Mouse (Mus musculus) urinary bladder, postnatal 14 days (tissue): Measurements from ENCODE around the gene Slc26a8.

ENCODE experiments used
- DNase-seq: peaks from one replicate; pipeline ENCODE4 v3.0.0; 2021; ENCODE audit warnings: low spot score

Slc26a8 gene

DNA sequence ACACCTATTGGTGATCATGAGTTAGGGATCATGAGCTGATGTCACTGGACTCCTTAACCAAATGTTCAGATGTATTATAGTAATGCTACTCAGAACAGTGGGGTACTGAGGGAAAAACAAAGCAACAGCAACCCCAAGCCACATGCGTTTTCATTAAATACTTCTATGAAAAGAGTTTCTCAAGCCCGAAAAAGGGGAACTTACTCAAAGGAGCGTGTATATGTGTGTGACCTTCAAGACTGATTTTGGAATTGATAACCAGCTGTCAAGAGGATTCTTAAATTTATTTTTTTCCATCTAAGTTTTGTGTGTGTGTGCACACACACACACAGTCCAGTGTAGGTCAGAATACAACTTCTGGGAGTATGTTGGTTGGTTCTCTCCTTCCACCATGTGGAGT is 49.9 kb downstream of the Slc26a8 start:
- DNase-seq: no peak

DNA sequence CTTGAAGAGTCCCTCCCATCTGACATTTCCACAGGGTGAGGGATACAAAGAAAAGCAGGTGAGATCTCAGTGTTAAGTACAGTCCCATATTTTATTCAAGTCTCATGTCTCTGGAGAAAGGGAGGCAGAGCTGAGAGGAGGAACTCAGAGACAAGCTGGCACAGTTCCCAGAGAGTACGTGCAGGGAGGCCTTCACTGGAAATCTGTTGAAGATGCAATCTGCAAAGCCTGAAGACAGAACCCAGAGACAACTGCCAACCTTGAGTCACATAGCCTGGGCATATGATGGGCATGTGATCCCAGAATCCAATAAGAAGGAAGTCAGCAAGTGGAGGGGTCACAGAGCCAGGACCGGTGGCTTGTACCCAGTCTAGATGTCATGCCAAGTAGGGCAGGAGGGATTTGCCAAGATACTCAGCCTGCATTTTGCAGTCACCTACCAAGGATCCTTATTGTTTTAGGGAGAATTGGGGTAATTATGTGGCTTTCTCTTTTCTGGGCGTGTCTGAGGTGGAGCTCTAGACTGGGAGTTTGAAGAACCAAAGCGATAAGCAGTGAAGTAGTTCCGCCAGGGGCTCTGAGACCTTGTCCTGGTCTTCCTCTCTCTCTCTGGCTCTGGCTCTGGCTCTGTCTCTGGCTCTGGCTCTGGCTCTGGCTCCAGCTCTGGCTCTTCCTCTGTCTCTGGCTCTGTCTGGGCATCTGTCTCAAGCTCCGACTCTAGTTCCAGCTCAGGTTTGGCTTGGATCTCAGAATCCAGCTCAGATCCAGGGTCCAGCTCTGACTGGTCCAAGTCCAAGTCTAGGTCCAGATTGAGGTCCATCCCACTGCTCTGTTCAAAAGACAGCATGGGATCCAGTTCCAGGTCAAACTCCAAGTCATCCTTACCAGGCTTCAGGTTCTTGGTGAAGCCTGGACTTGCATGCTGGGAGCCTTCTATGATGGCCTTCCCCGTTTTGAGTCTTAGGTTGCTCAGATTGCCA is 52.0 kb downstream of the Slc26a8 start:
- DNase-seq: peak; percentile 30

DNA sequence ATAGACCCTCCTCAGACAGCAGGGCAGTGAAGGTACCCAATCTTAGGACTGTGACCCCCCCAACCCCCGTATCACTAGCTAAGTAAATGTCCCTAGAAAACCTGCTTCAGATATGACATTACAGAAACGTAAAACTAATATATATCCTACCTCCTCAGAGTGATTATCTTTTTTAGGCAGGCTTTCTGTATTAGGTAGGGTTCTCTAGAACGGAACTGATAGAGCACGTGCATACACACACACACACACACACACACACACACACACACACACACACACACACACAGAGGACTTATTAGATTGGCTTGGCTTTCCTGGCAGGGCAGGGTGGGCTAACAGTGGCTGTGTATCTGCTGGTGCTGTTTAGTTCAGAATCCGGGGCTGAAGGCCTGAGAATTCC is 54.2 kb downstream of the Slc26a8 start:
- DNase-seq: no peak

DNA sequence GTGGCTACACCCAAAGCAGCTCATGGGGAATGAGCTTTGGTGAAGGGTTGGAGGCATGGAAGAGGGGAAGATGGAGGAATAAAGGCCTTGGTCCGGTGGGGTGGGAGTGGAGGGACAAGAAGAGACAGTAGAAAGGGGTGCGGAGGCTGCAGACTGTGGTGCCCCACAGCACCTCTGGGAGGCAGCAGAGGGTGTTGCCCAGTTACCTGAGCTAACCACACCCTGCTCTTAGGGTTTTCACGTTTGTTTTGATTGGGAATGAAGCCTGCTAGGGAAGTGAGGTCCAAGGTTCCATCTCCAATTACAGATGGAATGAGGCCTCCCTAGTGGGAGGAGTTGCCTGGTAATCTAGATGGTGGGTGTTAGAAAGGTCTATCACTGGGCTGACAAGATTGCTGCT is 60.9 kb downstream of the Slc26a8 start:
- DNase-seq: no peak

DNA sequence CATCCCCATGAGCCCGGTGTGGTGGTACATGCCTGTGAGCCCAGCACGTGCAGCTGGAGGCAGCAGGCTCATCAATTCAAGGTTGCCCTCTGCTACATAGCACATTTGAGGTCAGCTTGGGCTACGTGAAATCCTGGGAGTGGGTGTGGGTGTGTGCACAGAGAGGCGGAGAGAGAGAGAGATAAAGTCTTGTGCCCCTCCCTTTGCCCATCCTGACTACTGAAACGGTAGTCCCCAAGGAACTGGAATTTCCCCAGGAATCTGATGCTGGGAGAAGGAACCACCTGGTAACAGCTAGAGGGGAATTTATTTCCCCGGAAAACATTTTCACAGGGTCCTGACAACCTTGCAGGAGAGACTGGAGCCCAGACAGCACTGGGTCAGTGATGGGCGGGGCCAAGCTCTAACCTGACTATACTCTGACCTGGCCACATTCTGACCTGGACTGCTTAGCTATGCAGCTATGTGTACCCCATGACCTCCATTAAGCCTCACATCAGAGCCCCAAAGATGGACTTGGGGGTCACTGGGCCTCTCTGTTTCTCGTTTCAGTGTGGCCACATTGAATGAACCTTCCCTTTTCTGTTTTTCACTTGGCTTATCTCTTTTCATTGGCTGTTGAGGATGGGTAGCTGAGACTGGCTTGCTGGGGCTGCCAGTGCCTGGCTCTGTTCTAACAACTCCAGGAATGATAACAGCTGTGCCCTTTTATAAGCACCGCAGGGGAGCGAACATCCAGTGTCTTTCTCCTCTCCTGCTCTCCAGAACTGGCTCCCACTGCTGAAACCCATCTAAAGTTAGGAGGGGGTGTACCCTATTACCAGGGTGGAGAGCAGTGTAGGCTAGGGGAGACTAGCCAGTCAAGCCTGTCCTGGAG is 61.5 kb downstream of the Slc26a8 start:
- DNase-seq: no peak

DNA sequence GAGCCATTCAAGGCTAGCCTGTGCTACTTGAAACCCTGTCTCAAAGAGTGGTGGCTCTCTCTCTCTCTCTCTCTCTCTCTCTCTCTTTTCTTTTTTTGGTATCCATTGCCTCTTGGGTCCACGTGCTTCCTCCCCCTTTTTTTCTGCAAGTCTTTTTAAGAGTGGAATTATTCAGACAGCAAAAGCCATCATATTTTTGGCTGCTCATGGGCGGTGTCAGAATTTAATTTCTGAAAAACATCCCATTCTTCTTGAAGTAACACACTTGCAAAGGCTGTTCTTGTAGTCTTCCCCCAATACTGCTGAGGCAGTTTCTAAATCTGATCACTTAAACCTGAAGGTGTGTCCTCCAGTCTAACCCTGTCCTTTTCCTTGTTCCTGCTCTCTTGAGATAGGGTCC is 63.1 kb downstream of the Slc26a8 start:
- DNase-seq: no peak

DNA sequence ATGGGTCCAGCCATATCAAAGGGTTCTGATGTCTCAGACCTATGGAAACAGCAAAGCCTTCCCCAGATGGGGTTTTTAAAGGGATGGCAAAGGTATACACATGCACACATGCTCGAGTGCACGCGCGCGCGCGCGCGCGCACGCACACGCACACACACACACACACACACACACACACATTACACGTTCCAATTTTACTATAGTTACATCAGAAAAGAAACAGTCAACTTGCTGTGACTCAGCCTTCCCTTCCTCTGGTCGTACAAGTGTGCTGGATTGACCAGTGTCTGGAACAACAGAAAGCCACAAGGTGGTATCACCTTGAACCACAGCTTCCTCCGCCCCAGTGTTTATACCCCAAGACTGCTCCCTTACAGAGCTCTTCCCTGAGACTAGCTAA is 64.7 kb downstream of the Slc26a8 start:
- DNase-seq: no peak

DNA sequence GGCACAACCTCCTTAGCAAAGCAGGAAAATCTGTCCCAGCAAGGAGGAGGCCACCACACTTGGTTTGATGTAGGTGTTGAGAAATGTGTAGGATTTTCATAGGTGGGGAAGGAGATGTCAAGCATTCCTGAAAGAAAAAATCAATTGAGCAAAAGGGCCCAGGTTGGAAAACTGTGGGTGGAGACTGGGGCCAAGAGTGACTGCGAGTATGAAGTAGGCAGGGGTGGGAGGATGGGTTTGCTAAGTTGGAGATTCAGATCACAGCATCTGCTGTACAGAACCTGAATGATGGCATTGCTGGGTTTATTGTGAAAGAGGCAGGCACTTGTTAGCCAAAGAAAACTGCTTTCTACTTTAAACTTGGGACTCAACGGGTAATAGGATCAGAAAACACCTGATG is 65.2 kb downstream of the Slc26a8 start:
- no peak for DNase-seq

DNA sequence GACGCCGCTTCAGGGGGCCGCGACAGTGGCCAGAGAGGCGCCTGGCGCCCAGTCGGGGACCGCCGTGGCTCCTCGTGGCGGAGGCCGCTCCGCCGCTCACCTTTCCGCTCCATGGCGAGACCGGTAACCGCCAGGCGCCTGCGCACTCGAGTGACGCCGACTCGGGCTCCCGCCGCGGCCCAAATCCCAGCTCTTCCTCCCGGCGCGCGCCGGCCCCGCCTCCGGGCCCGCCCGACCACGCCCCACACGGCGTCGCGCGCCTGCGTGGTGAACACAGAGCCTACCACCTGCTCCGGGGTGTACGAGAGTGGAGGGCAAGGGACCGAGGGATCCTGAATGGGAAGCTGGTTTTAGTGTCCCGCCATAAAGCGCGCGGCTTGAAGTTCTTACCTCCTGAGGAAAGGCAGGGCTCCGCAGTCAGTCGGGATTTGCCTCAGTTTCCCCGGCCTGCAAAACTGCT is 67.7 kb downstream of the Slc26a8 start, which contains the start of gene Srpk1:
TSS of gene Srpk1 (minus strand) at position 410 of the 460 bp plus-strand sequence.
- DNase-seq: peak; percentile 92

DNA sequence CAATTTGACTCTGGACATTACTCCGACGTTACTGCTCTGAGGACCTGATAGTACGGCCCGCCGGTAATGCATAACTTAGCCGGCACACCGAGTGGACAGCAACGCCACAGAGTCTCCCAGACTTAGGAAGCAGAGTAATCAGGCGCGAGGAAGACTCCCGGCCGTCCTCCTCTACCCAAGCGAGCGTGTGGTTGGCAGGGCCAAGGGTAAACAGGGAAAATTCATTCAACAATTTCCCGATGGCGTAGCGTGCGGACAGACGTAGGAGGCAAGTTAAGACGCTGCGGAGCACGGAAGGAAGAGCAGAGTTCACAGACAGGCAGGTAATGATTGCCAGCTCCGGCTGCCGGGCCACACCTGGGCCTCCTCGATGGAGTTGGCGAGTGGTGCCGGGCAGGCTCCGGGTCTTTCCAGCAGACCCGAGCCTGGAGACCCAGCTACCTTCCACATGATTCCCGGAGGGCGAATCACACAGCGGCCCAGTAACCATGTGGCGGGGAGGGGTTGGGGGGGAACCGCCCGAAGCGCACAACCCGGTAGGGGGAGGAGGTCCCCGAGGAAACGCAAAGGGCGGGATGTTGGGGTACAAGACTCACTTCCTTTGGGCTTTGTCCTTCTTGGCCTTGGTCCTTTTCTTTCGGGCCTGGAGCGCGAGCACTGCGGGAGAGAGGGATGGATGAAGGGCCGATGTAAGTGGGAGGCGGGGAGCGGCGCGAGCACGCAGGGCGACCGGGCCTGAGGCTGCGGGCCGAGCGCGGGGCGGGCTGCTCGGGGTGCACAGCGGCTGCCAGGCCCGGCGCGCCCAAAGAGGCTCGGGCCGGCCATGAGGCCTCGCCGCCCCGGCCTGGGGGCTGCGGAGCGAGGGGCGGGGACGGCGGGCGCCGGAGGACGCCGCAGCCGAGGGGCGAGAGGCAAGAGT is 68.4 kb downstream of the Slc26a8 start:
- peak; percentile 48 for DNase-seq

DNA sequence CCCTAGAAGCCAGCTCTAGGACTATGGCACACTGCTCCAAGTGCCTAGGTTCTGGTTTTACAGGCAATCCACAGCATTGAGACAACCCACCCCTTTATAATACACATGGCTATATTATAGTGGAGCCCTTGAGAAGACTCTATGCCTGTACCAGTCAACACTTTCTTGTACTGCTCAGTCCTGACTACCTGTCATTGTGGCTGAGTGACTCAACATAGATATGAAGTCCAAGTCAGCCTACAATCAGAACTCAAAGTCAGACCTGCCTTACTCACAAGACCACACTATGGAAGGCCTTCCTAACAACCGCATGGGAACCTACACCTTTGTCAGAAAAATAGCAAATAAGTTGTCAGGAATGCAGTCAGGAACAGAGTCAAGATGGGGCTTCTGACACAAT is 71.3 kb downstream of the Slc26a8 start:
- no peak for DNase-seq

DNA sequence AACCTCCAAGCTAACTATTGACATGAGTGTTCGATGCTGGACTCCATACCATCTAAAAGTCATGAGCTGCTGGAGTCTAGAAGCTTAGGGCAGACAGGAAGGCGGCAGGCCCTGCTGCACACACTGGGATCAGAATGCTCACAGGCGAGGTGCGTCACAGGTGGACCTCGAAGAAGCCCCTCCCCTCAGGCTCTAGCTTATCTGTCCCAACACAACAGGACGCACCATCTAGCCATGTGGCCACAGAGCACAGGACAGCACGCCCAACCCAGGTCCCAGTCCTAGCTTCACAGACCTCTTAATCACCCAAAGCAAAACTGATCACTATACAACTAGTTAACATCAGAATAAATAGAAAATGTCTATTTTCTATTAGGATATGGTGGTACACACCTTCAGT is 71.9 kb downstream of the Slc26a8 start:
- DNase-seq: no peak

DNA sequence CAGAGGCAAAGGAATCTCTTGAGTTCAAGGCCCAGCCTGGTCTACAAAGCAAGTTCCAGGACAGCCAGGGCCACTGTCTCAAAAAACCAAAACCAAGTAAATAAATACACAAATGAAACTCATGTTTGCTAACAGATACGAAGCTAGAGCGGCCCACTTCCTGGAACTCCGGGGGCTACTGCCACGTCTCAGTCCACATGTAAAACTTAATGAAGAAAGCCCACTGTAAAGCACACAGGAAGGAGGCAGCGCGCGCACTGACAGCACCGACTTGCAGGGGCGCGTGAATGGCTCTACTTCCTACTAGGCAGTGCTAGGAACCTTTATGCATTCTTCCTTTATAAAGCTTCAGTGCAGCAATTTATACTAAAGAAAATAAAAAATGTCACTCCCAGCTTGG is 72.4 kb downstream of the Slc26a8 start:
- no peak for DNase-seq

DNA sequence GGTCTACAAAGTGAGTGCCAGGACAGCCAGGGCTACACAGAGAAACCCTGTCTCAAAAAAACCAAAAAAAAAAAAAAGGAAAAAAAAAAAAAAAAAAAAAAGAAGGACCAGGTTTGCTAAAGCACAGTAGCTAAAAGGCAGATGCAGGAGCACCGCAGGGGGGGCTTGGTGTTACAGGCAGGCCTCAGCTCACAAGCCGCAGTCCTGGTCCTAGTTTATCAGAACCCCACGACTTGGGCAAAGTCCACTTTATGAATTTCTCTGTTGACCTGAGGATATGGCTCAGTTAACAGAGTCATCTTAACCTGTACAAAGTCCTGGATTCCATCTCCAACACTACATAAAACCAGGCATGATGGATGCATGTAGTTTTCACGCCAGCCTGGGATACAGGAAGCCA is 74.7 kb downstream of the Slc26a8 start:
- no peak for DNase-seq

DNA sequence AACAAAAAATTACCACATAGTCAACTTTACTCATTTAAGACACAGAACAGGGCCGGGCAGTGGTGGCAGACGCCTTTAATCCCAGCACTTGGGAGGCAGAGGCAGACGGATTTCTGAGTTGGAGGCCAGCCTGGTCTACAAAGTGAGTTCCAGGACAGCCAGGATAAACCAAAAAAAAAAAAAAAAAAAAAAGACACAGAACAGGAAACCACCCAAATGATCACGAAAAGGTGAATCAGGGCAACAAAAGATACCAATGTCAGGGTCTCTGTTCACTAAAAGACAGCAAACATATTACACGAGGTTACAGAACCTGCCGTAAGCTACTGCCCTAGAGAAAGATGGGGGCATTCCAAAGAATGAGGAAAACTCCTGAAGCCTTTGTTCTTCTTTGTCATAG is 76.9 kb downstream of the Slc26a8 start:
- no peak for DNase-seq

DNA sequence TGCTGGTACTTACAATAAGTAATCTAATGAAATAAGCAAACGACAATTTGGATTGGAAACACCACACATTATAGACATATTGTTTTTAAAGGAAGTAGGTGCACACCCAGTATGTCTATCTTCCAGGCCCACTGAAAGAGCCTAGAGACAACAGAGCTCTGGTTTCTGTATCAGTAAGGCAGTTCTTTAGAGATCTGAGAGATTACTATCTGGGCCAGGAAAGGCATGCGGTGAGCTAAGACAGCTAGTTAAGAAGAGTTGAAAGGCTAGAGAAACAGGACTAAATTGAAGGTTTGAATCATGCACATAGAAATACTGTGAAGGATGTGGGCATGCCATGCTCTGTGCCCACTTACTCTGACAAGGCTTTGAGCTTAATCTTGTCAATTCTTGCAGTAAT is 77.4 kb downstream of the Slc26a8 start:
- no peak for DNase-seq

DNA sequence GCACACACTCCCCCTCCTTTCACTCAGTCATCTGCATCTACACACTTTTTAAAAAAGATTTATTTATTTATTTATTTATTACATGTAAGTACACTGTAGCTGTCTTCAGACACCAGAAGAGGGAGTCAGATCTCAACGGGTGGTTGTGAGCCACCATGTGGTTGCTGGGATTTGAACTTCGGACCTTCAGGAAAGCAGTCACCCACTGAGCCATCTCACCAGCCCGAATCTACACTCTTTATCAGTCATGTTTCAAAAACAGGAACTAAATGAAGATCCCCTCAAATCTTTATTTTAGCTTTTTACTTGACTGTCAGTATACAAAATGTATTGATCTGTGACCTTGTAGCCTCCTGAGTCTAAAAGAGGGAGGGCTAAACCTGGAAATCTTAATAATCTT is 80.5 kb downstream of the Slc26a8 start:
- DNase-seq: no peak

DNA sequence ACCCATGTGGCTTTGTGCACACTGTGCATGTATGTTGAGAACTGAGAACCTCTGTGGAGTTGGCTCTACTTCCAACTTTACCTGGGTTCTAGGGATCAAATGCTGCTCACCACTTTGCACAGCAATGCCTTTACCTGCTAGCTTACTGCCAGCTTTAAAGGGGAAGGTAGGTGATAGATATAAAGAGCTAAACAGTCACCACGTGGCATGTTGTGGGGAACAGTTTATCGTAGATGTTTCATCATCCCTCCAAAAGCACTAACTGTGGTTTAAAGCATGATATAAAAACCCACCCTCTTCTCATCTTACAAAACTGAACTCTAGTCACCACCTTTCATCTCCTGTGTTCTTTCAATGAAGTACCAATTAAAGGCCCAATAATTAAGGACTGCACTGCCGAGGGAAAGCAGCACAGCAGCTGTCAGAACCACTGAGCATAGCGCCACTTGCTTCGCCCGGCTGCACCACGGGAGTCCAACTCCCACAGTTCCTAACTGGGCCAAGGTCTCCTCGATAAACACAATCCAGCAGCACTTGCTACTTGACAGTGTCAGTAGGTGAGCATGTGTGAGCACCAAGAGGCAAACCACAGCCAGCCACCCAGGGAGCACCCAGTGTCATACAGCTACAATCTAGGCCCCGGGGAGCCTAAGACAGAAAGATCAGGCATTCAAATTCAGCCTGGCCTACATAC is 88.3 kb downstream of the Slc26a8 start:
- DNase-seq: no peak

DNA sequence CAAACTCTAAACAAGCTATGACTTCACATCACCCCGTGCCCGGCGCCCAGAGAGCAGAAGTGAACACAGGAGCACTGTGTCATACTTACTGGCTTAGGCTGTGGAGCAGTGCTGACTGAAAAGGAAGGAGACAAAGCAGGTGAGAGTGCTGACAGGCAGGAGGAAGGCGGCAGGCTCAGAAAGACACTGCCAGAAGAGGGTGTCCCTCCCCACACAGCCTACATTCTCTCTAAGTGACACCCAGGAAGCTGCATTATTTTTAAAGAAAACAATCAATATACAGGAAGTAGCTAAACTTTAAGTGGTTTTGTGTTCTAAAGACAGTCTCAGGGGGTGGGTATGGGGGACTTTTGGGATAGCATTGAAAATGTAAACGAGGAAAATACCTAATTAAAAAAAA is 89.3 kb downstream of the Slc26a8 start:
- no peak for DNase-seq

DNA sequence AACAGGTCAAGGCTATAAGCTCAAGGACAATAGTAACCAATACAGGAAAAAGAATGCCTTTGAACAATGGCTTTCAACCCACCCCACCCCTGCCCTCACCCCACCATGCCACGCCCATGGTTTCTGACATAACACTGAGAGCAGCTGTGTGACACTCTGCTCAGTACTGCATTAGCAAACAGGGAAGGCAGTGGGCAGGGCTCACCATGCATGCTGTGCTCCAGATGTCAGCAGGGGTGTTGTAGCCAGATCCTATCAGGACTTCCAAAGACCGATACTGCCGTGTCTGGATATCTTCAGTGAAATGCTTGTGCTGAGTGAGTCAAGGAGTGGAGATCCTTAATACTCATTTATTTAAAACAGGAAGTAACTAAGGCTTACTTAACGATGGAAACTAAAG is 96.1 kb downstream of the Slc26a8 start:
- DNase-seq: no peak

DNA sequence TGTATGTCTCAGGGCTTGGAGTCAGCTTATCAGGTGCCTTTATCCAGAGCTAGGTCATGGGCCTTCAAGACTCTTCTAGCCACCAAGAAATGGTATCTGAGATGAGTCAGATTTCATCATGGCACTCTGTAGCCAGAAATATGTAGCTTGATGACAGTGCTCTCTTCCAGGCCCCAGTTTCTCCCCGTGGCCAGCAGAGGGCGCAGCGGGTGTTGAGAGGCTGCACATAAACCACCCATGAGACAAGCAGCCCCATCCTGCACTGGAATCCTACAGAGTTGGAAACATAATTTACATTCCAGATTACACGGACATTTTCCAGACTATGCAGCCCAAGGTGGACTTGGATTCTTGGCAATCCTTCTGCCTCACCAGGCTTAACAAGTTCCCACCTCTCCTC is 97.0 kb downstream of the Slc26a8 start:
- DNase-seq: peak; percentile 76
